Mouse (Mus musculus) stomach, postnatal 0 days (tissue): ENCODE data around the gene Cryaa.

Source experiments
- CTCF ChIP-seq: IDR thresholded peaks from 2 replicates; pipeline ENCODE4 v1.5.1; 2016; ENCODE audit warnings: antibody characterized with exemption, low read depth, mild to moderate bottlenecking, moderate library complexity
- EP300 ChIP-seq: optimal IDR thresholded peaks from 2 replicates; pipeline ENCODE3; 2016; ENCODE audit warnings: antibody characterized with exemption

DNA sequence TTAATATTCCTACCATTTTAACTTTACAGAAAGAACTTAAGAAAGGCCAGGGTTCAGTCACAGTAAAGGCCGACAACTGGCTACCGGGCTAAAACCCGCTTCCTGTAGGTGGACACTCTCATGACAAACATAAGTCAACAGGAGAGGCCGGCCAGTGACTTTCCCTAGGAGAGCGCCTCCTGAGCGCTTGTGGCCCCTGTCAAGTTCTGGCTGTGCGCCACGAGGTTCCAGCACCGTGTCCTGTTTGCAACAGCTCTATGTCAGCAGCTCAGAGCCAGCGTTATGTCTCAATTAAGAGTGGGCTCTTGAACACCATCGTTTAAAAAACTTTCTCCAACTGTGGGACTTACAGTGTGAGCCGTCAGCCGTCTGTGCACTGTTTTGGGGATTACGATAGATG is 25.5 kb upstream of the Cryaa start:
- TF ChIP-seq CTCF (no peak), EP300 (no peak)
